Mouse (Mus musculus): ENCODE data around the gene Nfyc.
A peak's percentile ranks its signal among the peaks of the same experiment; 100 is the strongest.

Nfyc gene

GRCm38 (mm10) chr4:120825100-120825553, 6.2 kb downstream of the Nfyc start:
- DNase-seq (ENCODE audit: low spot score), result peak; percentile 88

GRCm38 (mm10) chr4:120822191-120822911, 9.0 kb downstream of the Nfyc start:
- no peak for DNase-seq (ENCODE audit: low spot score)

GRCm38 (mm10) chr4:120819871-120820270, 11.5 kb downstream of the Nfyc start:
- no peak for DNase-seq (ENCODE audit: low spot score)

- DNase-seq (ENCODE audit: low spot score), result no peak
Observed at GRCm38 (mm10) chr4:120819296-120819695, 12.1 kb downstream of the Nfyc start.

- no peak for DNase-seq (ENCODE audit: low spot score)
Observed at GRCm38 (mm10) chr4:120817951-120818350, 13.4 kb downstream of the Nfyc start.

GRCm38 (mm10) chr4:120817002-120817774, 14.2 kb downstream of the Nfyc start:
- no peak for DNase-seq (ENCODE audit: low spot score)

GRCm38 (mm10) chr4:120815622-120816334, 15.6 kb downstream of the Nfyc start:
- peak; percentile 36 for DNase-seq (ENCODE audit: low spot score)

GRCm38 (mm10) chr4:120815163-120815562, 16.2 kb downstream of the Nfyc start:
- DNase-seq (ENCODE audit: low spot score), result no peak

GRCm38 (mm10) chr4:120814171-120814570, 17.2 kb downstream of the Nfyc start:
- DNase-seq (ENCODE audit: low spot score), result no peak

GRCm38 (mm10) chr4:120813762-120814161, 17.6 kb downstream of the Nfyc start:
- no peak for DNase-seq (ENCODE audit: low spot score)

- DNase-seq (ENCODE audit: low spot score), result no peak
Observed at GRCm38 (mm10) chr4:120805816-120806215, 25.6 kb downstream of the Nfyc start.

GRCm38 (mm10) chr4:120801446-120801845, 29.9 kb downstream of the Nfyc start:
- no peak for DNase-seq (ENCODE audit: low spot score)

- no peak for DNase-seq (ENCODE audit: low spot score)
Observed at GRCm38 (mm10) chr4:120800691-120801090, 30.7 kb downstream of the Nfyc start.

GRCm38 (mm10) chr4:120799680-120800166, 31.6 kb downstream of the Nfyc start:
- DNase-seq (ENCODE audit: low spot score), result no peak

- no peak for DNase-seq (ENCODE audit: low spot score)
Observed at GRCm38 (mm10) chr4:120797985-120798725, 33.2 kb downstream of the Nfyc start.

- DNase-seq (ENCODE audit: low spot score), result no peak
Observed at GRCm38 (mm10) chr4:120796687-120797086, 34.7 kb downstream of the Nfyc start.

GRCm38 (mm10) chr4:120795646-120796045, 35.7 kb downstream of the Nfyc start:
- DNase-seq (ENCODE audit: low spot score), result no peak

- DNase-seq (ENCODE audit: low spot score), result no peak
Observed at GRCm38 (mm10) chr4:120792918-120793317, 38.5 kb downstream of the Nfyc start.

- no peak for DNase-seq (ENCODE audit: low spot score)
Observed at GRCm38 (mm10) chr4:120790027-120790426, 41.3 kb downstream of the Nfyc start.

- no peak for DNase-seq (ENCODE audit: low spot score)
Observed at GRCm38 (mm10) chr4:120755801-120756200, 75.6 kb downstream of the Nfyc start.

GRCm38 (mm10) chr4:120755299-120755698, 76.1 kb downstream of the Nfyc start:
- peak; percentile 50 for DNase-seq (ENCODE audit: low spot score)

- DNase-seq (ENCODE audit: low spot score), result no peak
Observed at GRCm38 (mm10) chr4:120749601-120750000, 81.8 kb downstream of the Nfyc start.

Data from ovary, postnatal 10 days (tissue).